Mouse (Mus musculus) liver, embryonic 11.5 days (tissue): ENCODE measurements at regions not wholly inside any gene's neighbourhood (a gene's known extent, or its start where the extent isn't known, plus 50 kb on each side); places are given as distances from the start of the nearest gene placed in this dataset.
A peak's percentile ranks its signal among the peaks of the same experiment; 100 is the strongest.

ENCODE experiments used
- ATAC-seq: fragments of 200-750 bp; cut with Nextera tagmentation; replicated peaks from 2 replicates; pipeline ENCODE4 v1.8.0; 2017; ENCODE audit warnings: moderate number of reproducible peaks, mild to moderate bottlenecking, moderate TSS enrichment, moderate library complexity; ENCODE audit not compliant: low FRiP score
- DNase-seq: peaks from one replicate; pipeline ENCODE4 v3.0.0-alpha.2; 2017; ENCODE audit warnings: low spot score
- H3K27ac ChIP-seq: fragments of 300-500 bp; sonication (generic); 2 replicates; pipeline ENCODE4 v1.5.1; 2014; ENCODE audit warnings: mild to moderate bottlenecking, low read depth, low read length, control low read depth
- H3K27me3 ChIP-seq: fragments of 300-500 bp; sonication (generic); replicated peaks from 2 replicates; pipeline ENCODE4 v1.6.1; 2014; ENCODE audit warnings: low read length, mixed read lengths; ENCODE audit not compliant: control insufficient read depth, insufficient read depth
- H3K36me3 ChIP-seq: fragments of 300-500 bp; sonication (generic); 2 replicates; pipeline ENCODE4 v1.6.1; 2014; ENCODE audit warnings: mild to moderate bottlenecking, low read length, moderate library complexity, mixed read lengths; ENCODE audit not compliant: control insufficient read depth, insufficient read depth
- H3K4me1 ChIP-seq: fragments of 300-500 bp; sonication (generic); replicated peaks from 2 replicates; pipeline ENCODE4 v1.6.1; 2014; ENCODE audit warnings: low read length, mixed read lengths; ENCODE audit not compliant: control insufficient read depth, insufficient read depth
- H3K4me2 ChIP-seq: fragments of 300-500 bp; sonication (generic); 2 replicates; pipeline ENCODE4 v1.6.1; 2014; ENCODE audit warnings: mild to moderate bottlenecking, control low read depth, moderate library complexity
- H3K4me3 ChIP-seq: fragments of 300-500 bp; sonication (generic); 2 replicates; pipeline ENCODE4 v1.5.1; 2014; ENCODE audit warnings: low read depth, low read length, control low read depth
- H3K9ac ChIP-seq: fragments of 300-500 bp; sonication (generic); 2 replicates; pipeline ENCODE4 v1.6.1; 2014; ENCODE audit warnings: low read depth, low read length, control low read depth
- H3K9me3 ChIP-seq: fragments of 300-500 bp; sonication (generic); 2 replicates; pipeline ENCODE4 v1.6.1; 2016; ENCODE audit warnings: low read length, inconsistent platforms, mixed read lengths; ENCODE audit not compliant: control insufficient read depth
- WGBS: fragments of 180-500 bp; shearing (Covaris S2); extraction: QIAGEN DNeasy Blood & Tissue Kit; methylation state at CpG from one replicate; pipeline ENCODE4 v1.1.7; 2014; 5-methylcytosine and 5-hydroxymethylcytosine counted together

DNA sequence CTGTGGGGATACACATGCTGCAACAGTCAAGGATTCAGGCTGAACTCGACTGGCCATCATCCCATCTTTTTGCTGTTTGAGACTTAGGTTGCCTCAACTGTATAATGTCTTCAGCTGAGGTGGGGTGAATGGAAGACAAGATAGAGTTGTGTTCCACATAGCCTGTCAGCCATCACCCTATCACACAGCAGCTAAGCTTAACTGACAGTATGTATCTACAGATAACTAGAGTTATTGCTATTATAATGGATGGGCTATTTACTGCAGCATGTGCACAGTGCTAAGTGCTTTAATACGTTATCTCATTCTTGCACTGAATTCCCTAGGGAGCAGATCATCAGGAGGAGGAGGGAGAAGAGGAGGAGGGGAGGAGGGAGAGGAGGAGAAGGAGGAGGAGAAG lies 340.9 kb downstream of the Sox9 start:
- no peak for ATAC-seq
- H3K27ac ChIP-seq: no peak overlapping the region
- peaks cover 5% of the 10 kb centered on the region for H3K4me1 ChIP-seq
- 51% methylated on average over 2 of the region's 2 CpGs for WGBS
- H3K9me3 ChIP-seq: no peaks in the 10 kb centered on the region
- DNase-seq: no peak
- H3K4me3 ChIP-seq: no peak overlapping the region
- H3K27me3 ChIP-seq: no peaks in the 10 kb centered on the region
- no peak overlapping the region for H3K9ac ChIP-seq
- no peaks in the 10 kb centered on the region for H3K36me3 ChIP-seq
- no peak overlapping the region for H3K4me2 ChIP-seq

DNA sequence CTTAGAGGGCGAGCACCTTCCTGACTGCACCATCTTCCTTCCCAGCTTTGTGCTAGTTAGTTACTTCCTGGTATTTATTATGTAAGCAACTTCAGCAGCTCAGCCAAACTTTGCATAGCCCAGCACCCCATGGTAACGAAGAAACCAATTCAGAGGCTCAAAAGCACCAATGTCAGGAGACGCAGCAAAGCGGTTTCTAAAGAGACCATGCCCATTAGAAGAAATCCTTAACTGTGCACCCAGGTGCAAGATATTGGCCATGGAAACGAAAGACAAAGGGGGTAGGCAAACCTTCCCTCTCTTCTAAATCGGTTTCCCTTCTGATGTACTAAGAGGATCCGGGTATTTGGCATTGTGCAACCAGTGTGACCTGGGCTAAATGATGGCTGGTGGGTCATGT lies 343.8 kb downstream of the Sox9 start:
- H3K36me3 ChIP-seq: no peaks in the 10 kb centered on the region
- no peak overlapping the region for H3K9ac ChIP-seq
- H3K9me3 ChIP-seq: no peaks in the 10 kb centered on the region
- ATAC-seq: no peak
- no peak for DNase-seq
- WGBS: 79% methylated on average over 7 of the region's 7 CpGs
- no peak overlapping the region for H3K27ac ChIP-seq
- no peaks in the 10 kb centered on the region for H3K27me3 ChIP-seq
- no peak overlapping the region for H3K4me3 ChIP-seq
- H3K4me1 ChIP-seq: peaks cover 5% of the 10 kb centered on the region
- H3K4me2 ChIP-seq: no peak overlapping the region

DNA sequence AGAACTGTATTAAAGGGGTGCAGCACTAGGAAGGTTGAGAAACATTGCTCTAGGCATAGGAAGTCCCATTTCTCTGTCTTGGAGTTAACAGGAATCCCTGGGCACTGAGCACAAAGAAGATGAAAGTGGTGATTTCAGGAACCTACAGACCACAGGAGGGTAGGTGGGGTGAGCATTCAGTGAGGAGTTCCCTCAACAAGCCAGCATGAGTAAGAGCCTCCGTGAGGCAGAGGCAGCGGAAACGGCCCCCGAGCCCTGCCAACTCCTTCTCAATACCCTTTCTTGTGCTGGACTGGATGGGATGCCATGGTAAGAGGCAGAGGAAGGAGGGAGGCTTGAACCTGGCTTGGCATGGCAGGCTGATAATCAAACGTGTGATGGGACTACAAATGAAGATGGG lies 347.2 kb downstream of the Sox9 start:
- Histone ChIP-seq H3K27ac (no peak overlapping the region), H3K4me3 (no peak overlapping the region), H3K27me3 (no peaks in the 10 kb centered on the region), H3K9ac (no peak overlapping the region), H3K9me3 (no peaks in the 10 kb centered on the region), H3K4me1 (no peaks in the 10 kb centered on the region), H3K36me3 (no peaks in the 10 kb centered on the region), H3K4me2 (no peak overlapping the region)
- DNase-seq (no peak), ATAC-seq (no peak)
- WGBS: 88% methylated on average over 5 of the region's 5 CpGs

DNA sequence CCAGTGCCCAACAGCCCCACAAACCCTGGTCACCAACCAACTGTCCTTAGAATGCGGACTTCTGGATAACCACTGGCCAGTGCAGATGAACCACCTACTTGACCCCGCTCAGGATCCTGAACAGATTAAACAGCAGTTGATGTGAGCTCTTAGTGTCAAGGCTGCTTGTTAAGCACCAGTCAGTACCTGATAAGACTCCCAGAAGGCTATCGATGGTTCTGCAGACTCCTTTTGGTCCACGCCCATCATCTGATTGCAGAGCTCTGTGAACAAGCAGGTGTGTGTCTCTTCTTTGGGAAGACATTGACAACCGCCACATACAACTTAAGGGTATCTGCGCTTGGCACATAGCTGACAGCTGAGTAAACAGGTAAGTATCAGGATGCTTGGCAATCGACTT lies 348.0 kb downstream of the Sox9 start:
- ATAC-seq (peak; percentile 75), DNase-seq (no peak)
- H3K4me2 ChIP-seq: no peak overlapping the region
- H3K36me3 ChIP-seq: no peaks in the 10 kb centered on the region
- no peaks in the 10 kb centered on the region for H3K4me1 ChIP-seq
- H3K9ac ChIP-seq: no peak overlapping the region
- no peak overlapping the region for H3K4me3 ChIP-seq
- H3K27me3 ChIP-seq: no peaks in the 10 kb centered on the region
- 80% methylated on average over 7 of the region's 7 CpGs for WGBS
- H3K27ac ChIP-seq: no peak overlapping the region
- H3K9me3 ChIP-seq: no peaks in the 10 kb centered on the region

DNA sequence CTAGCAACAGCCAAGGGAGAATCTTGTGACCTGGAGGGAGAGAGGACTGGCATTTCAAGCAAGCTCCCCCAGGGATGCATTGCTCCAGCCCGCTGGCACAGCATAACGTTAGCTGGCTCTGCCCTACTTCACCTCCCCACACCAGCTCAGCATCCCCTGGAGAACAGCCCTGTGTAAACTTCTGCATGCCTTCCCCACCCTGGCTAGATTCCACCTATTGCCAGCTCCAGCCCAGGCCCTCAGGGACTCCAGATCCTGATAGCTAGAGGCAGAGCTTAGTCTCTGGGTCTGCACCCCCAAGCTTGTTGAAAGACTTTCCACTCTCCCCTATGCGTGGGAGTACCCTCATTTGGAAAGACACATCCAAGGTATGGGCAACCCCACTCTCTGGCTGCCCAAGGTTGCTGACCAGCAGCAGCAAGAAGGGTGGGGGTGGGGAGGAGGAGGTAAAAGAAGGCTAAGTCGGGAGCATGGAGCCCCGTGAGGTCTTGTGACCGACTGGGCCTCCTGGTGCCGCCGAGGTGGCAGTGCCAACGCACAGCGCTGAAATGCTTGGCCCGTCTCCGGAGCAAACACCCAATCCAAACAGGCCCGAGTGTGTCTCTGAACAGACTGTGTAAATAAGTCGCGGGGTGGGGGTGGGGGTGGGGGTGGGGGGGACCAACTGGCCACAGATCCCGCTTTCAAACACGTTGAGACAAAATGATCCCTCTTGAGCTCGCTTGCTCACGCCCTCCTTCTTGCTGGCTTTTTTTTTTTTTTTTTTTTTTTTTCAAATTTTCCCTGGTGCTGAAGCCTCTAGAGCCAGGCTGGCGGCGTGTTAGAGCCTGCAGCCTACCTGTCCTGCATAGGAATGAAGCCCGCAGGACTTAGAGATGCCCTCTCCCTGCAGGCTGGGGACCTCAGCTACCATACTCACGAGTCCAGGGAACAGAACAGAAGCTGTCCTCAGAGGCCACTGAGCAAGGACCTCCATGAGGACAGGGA lies 350.3 kb downstream of the Sox9 start:
- ATAC-seq (no peak), DNase-seq (no peak)
- Histone ChIP-seq H3K4me3 (no peak overlapping the region), H3K4me2 (peak overlapping the region; percentile 32; the same call in 1 of the 2 replicates), H3K27ac (no peak overlapping the region), H3K9me3 (no peaks in the 10 kb centered on the region), H3K9ac (no peak overlapping the region), H3K36me3 (no peaks in the 10 kb centered on the region), H3K4me1 (no peaks in the 10 kb centered on the region), H3K27me3 (no peaks in the 10 kb centered on the region)
- WGBS: 65% methylated on average over 23 of the region's 23 CpGs

DNA sequence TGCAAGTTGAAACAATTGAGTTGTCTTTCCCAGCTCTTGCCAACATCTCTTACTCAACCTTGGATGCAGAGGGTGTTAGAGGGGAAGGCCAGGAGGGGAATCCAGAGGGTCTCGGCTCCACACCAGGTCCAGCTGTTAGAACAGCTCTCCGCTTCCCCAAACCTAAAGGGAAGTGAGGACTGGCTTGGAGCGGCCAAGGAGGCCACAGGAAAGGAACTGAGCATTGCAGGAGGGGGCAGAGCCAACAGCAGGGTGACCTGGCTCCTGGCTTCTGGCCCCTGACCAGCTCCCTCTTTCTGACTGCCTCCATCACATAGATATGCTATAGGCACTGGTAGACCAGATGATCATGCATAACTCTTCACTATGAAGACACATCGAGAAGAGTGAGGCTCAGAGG lies 351.4 kb downstream of the Sox9 start:
- H3K27me3 ChIP-seq: no peaks in the 10 kb centered on the region
- no peaks in the 10 kb centered on the region for H3K36me3 ChIP-seq
- WGBS: 58% methylated on average over 4 of the region's 4 CpGs
- H3K9ac ChIP-seq: no peak overlapping the region
- H3K9me3 ChIP-seq: no peaks in the 10 kb centered on the region
- no peaks in the 10 kb centered on the region for H3K4me1 ChIP-seq
- H3K4me2 ChIP-seq: no peak overlapping the region
- no peak overlapping the region for H3K4me3 ChIP-seq
- no peak for DNase-seq
- no peak overlapping the region for H3K27ac ChIP-seq
- no peak for ATAC-seq

DNA sequence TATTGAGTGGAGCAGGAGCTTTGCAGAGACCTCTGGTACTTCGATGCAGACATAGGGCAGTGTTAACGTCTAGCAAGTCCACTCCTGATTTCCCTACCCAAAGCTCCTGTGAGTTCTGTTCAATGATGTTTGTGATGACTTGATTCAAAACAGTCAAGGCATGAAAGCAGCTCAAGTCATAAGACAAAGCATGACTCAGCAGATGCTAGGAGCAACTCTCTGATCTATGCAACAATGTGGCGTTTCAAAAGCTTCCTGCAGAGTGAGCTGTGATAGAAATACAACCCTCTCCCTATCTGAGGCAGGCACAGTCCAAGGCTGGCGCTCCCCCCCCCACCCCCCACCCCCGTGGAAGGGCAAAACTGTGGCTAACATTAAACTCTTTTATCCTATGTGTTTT lies 353.2 kb downstream of the Sox9 start:
- H3K36me3 ChIP-seq: no peaks in the 10 kb centered on the region
- H3K9me3 ChIP-seq: no peaks in the 10 kb centered on the region
- WGBS: 51% methylated on average over 5 of the region's 5 CpGs
- H3K27me3 ChIP-seq: no peaks in the 10 kb centered on the region
- no peak overlapping the region for H3K4me3 ChIP-seq
- no peaks in the 10 kb centered on the region for H3K4me1 ChIP-seq
- H3K27ac ChIP-seq: no peak overlapping the region
- no peak overlapping the region for H3K4me2 ChIP-seq
- H3K9ac ChIP-seq: no peak overlapping the region
- DNase-seq (no peak), ATAC-seq (no peak)

DNA sequence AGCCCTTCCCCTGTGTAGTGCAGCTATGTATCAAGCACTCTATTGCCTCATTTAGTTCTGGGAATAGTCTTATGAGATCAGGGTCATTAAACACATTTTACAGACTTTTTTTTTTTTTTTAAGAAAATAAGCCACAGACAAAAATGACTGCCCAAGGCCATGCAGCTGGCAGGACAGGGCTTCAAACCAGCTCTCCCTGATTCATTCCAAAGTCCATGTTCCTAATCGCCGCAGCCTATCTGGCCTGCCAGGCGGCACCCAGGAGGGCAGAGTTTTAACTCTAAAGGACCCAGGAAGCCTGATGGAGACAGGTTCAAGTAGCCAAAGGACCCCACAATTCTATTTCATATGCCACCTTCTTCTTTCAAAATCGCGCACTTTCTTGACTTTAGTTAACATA lies 356.4 kb downstream of the Sox9 start:
- H3K9ac ChIP-seq: no peak overlapping the region
- H3K4me1 ChIP-seq: peaks cover 5% of the 10 kb centered on the region
- DNase-seq: no peak
- no peaks in the 10 kb centered on the region for H3K27me3 ChIP-seq
- no peaks in the 10 kb centered on the region for H3K36me3 ChIP-seq
- H3K4me3 ChIP-seq: no peak overlapping the region
- H3K4me2 ChIP-seq: no peak overlapping the region
- 79% methylated on average over 5 of the region's 5 CpGs for WGBS
- no peaks in the 10 kb centered on the region for H3K9me3 ChIP-seq
- no peak for ATAC-seq
- no peak overlapping the region for H3K27ac ChIP-seq

DNA sequence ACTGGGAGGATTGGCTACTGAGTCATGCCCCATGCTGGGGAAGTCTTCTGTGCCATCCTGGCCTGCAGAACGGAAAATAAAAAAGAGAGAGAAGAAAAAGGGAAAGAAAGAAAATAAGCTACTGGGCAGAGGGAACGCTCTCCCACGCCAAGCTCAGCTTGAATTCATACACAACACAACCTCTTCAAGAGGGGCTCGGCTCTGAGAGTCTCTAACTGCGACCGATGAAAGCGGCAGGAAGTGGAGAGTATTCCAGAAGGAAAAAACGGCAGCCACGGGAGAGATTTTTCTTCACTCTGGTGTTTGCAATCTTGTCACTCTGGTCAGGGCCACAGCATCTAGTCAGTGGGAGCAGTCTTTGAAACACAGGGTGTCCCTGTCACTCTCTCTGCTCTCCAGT lies 358.6 kb downstream of the Sox9 start:
- no peak overlapping the region for H3K4me3 ChIP-seq
- no peaks in the 10 kb centered on the region for H3K9me3 ChIP-seq
- H3K9ac ChIP-seq: no peak overlapping the region
- H3K4me1 ChIP-seq: peaks cover 9% of the 10 kb centered on the region
- H3K27ac ChIP-seq: no peak overlapping the region
- H3K27me3 ChIP-seq: no peaks in the 10 kb centered on the region
- DNase-seq: no peak
- no peak for ATAC-seq
- H3K36me3 ChIP-seq: no peaks in the 10 kb centered on the region
- 81% methylated on average over 9 of the region's 9 CpGs for WGBS
- H3K4me2 ChIP-seq: no peak overlapping the region
